Mouse (Mus musculus) adrenal gland, postnatal 4 days (tissue): ENCODE results near the gene Igfbp2. TPM values are rescaled to one million over a fixed set of nuclear protein-coding genes. Genes with fewer than 3 reads are reported as not detected.

Source experiments
- total RNA-seq, 2 experiments: library from RNA; stranded (reverse); gene quantifications; 2 replicates each; pipeline ENCODE4 v1.2.3; 2021

Gene Igfbp2
- total RNA-seq, 2 experiments from 2014 or later: 26.7 to 306 TPM

Other genes with a start within 250 kb of the Igfbp2 start
- 10 to 100 TPM; 47.5 to 52.2 TPM for gene Smarcal1, start 241.3 kb upstream of the Igfbp2 start, total RNA-seq
- gene Ankar, start 123.9 kb upstream of the Igfbp2 start, total RNA-seq: not detected
- gene Rpl37a, start 113.2 kb upstream of the Igfbp2 start, total RNA-seq: 1,000 to 10,000 TPM; 1,443 to 1,504 TPM
- gene Igfbp5, start 50.4 kb downstream of the Igfbp2 start, total RNA-seq: 100 to 1,000 TPM; 111 to 142 TPM
- not detected for gene Tnp1, start 191.4 kb downstream of the Igfbp2 start, total RNA-seq